Mouse (Mus musculus): ENCODE results near the gene Tle2.

Tle2 gene

DNA sequence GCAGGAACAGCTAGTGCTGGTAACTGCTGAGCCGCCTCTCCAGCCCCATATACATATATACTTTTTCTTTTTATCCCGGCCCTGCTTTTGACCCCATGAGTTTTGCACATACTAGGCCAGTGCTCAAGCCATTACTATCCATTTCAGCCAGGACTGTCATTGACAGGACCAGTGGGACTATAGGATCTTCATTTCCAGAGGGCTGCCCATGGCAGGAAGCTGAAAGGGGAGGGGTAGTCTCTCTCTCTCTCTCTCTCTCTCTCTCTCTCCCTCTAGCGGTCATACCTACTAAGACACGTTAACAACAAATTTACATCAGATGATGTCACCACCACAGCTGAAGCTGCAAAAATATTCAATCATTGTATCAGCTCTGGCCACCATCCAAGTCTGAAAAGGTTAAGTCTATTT, 28.4 kb downstream of the Tle2 start:
- CTCF ChIA-PET = interaction anchor here (0.6 to 4.9 kb wide), 42 partner anchors 9 to 1395 kb away, joined by 3 to 97 read pairs (median 4); partner anchors contain the start of genes Fzr1 (in 1 of the 4), Ncln (in 1 of the 4), Sirt6 (in 1 of the 4) and Tjp3 (in 1 of the 4)
- POLR2A ChIA-PET = interaction anchor here (0.5 to 2.6 kb wide), 18 partner anchors 9 to 1940 kb away, joined by 3 to 12 read pairs (median 4); no protein-coding TSS in a partner anchor

DNA sequence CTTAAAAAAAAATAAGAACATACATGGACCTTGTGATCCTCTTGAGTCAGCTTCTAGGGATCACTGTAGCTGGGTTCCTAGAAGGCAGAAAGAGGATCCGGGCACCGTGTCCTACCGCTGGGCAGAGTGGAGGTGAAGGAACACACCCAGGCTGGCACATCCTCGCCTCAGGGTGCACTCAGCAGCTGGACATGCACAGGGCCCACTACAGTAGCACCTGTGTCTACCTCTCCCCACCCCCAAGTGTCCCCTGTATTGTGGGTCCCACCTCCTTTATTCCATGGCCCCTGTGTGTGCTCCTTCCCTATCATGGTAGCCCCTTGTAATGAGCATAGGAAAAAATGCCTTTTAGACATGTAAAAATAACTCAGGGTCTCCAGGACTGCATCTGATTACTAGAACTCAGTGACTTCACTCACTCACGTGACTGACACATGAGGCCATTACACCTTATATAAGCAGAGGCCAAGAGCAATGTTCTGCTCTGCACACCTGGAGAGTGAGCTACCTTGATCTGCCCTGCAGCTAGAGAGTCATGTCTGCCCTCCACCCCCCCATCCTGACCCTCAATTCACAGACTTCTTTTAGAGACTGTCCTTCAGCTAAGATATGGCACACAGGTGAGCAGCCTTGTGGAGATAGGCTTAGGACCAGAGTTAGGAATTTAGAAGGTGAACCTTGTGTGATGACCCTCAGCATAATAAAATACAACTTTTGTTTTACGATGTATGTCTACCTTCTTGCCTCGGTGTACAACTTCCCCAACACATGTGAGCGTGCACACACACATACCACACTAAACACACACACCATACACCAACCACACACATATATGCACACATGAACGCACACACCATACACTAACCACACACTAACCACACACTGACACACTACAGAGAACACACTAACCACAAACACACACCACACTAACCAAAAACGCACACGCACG, 29.9 kb downstream of the Tle2 start:
- CTCF ChIA-PET = interaction anchor here (0.5 to 4.9 kb wide), 43 partner anchors 8 to 1756 kb away, joined by 3 to 97 read pairs (median 4); partner anchors contain the start of genes Tle2 (in 2 of the 4), D10Wsu102e (in 1 of the 4), Ncln (in 1 of the 4) and Timm13 (in 1 of the 4)
- POLR2A ChIA-PET = interaction anchor here in 2 of 4 experiments (0.6 to 2.6 kb wide), 24 partner anchors 10 to 1933 kb away, joined by 3 to 12 read pairs (median 4); partner anchors contain the start of gene Sirt6 (in 1 of the 2)

DNA sequence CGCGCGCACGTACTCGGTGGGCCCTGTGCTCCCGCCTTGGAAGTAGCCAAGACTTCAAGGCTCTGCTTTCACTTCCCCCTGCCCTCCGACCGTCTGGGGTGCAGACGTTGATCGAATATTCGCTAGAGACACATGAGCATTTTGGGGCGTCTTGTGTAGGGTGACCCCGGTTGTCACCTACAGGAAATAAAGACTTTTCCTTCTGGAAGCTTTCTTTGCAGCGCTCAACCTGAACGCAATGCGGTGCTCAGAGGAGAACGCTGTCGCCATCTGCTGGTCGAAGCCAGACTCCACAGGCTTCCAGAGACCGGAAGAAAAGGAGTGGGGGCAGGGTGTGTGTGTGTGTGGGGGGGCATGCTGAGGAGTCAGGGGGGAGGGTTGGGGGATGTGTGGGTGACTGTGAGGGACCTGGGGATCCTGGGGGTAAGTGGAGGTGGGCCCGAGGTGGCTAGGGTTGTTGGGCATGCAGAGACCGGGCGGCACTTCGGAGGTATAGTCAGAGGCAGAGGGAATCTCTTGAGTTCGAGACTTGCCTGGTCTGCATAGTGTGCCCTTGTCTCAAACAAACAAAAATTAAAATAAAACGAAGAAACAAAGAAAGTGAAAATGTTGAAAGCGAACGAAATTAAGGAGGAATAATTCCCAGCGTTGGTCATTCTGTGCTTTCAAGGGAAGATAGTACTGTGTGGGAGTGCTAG, 30.8 kb downstream of the Tle2 start:
- ChIA-PET POLR2A (interaction anchor here in 3 of 4 experiments (0.7 to 2.6 kb wide), 24 partner anchors 10 to 1254 kb away, joined by 3 to 12 read pairs (median 4); partner anchors contain the start of genes Aes (in 1 of the 3) and Sirt6 (in 1 of the 3)), CTCF (interaction anchor here (0.5 to 4.9 kb wide), 40 partner anchors 9 to 1755 kb away, joined by 3 to 97 read pairs (median 4); partner anchors contain the start of genes Tle2 (in 2 of the 4), D10Wsu102e (in 1 of the 4) and Timm13 (in 1 of the 4))

DNA sequence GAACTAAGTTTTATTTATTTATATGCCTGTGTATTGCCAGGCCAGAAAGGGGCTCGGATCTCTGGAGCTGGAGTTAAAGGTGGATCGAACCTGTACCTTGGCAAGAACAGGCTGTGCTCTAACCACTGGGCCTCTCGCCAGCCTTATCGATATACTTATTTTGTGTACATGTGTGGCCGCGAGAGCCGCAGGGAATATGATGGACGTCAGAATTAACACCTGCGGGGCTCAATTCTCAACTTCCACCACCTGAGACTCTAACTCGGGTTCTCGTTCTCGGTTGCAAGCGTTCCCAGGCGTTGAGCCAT, 31.3 kb downstream of the Tle2 start:
- POLR2A ChIA-PET = interaction anchor here in 3 of 4 experiments (0.7 to 2.5 kb wide), 15 partner anchors 9 to 97 kb away, joined by 3 to 8 read pairs (median 4); partner anchors contain the start of genes Aes (in 1 of the 3) and Sirt6 (in 1 of the 3)

DNA sequence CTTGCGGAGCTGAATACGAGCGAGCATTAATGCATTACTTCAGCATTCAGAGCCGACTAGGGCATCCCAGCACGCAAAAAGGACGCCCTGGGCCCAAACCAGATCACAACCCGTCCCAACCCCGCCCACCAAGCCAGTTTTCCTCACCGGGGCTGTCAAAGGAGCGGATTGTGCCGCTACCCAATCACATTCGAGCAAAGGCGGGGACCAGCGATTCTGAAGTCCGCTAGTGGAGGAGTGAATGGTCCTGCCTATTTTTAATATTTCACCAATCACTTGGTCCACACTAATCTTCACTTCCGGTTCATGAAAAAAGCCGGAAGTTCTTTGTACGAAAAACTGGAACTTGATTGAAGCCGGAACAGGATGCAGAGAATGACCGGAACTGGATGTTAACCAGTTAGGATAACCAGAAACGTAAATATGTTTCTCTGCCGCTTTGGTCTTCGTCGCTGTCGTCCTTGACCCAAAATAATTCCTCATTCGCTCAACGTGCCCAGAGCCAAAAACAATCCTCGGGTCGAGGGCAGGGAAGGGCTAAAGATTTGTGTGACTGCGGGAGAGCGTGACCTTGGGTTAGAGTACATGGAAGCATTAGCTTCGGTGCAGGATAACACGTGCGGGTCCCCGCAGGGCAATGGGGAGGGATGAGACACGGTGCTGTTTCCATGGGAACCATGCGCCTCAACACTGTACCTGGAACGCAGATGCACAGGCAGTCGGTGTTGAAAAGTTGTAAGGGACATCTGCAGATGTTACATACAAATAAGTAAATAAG, 31.8 kb downstream of the Tle2 start, which contains the start of gene BC025920:
Gene BC025920 (plus strand): TSS at position 297 of the 778 bp plus-strand sequence.
- CTCF ChIA-PET = interaction anchor here in 2 of 4 experiments (0.8 to 4.9 kb wide), 8 partner anchors 12 to 1754 kb away, joined by 3 to 97 read pairs (median 6); partner anchors contain the start of genes D10Wsu102e (in 1 of the 2) and Tle2 (in 1 of the 2)
- POLR2A ChIA-PET = interaction anchor here in 3 of 4 experiments (0.7 to 2.5 kb wide), 13 partner anchors 9 to 98 kb away, joined by 3 to 7 read pairs (median 4); partner anchors contain the start of gene Aes (in 1 of the 3)

More for the DNA sequence above, 31.3 kb downstream of the Tle2 start:
- CTCF ChIA-PET = interaction anchor here in 3 of 4 experiments (0.8 to 4.9 kb wide), 17 partner anchors 12 to 1754 kb away, joined by 3 to 97 read pairs (median 4); partner anchors contain the start of genes Tle2 (in 2 of the 3), D10Wsu102e (in 1 of the 3) and Timm13 (in 1 of the 3)

DNA sequence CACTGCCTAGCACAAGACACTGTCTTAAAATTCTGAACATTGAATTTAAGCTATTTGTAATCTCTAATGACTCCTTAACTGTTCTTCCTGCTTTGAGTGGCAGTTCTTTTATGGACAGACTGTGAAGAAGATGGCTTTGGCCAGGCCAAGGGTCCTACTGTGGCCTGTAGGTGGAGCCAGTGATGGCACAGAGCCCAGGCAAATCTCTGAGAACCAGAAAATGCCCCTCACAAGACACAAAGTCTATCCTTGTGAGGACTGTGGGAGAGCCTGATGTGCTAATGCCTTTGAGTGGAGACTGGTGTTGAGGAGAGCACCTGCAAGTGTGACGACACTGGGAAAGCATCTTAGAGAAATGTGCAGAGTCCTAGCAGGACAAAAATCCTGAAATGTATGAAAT, 33.9 kb downstream of the Tle2 start:
- POLR2A ChIA-PET = interaction anchor here in 1 of 4 experiments (1.9 kb wide), 1 partner anchor 15 kb away, joined by 4 read pairs; no protein-coding TSS in a partner anchor
- CTCF ChIA-PET = no interaction called here

DNA sequence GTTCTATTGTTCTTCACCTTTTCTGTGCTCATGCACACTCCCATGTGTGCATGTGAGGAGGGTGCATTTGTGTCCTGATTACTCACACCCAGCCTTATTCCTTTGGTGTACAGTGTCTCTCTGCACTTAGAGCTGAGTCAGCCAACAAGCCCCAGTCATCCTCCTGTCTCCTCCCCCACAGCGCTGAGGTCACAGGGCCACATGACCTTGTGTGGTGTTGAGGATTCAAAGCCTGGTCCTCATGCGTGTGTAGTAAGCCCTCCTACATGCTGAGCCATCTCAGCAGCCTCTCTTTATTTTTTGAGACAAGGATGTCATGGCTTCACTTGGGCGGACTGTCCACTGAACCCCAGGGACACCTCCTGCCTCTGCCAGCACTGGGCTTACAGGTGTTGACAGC, 38.4 kb downstream of the Tle2 start:
- ChIA-PET POLR2A (interaction anchor here in 3 of 4 experiments (0.6 to 1.6 kb wide), 6 partner anchors 10 to 48 kb away, joined by 3 to 7 read pairs (median 3); no protein-coding TSS in a partner anchor), CTCF (interaction anchor here in 1 of 4 experiments (0.5 to 1.1 kb wide), 3 partner anchors 48 to 324 kb away, joined by 3 to 4 read pairs (median 3); no protein-coding TSS in a partner anchor)

DNA sequence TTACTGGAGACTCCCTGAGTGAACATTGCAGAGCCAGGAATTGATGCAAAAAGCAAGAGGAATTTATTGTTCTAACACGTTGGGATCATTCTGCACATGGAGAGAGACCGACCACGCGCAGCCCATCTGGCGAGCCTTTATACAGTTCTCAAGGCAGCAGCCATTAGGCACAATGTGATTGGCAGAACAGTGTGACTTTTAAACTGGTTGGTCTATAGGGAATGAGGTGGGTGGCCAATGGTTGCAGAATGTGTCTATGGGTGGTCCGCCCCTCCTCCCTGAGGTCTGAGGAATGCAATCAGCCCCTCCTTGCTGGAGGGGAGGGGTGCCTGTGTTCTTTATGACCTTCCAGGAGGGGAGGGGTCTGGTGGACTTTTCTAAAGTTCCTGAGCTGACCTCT, 41.1 kb downstream of the Tle2 start:
- CTCF ChIA-PET = interaction anchor here in 3 of 4 experiments (0.9 to 1.7 kb wide), 4 partner anchors 11 to 71 kb away, joined by 3 to 4 read pairs (median 3); partner anchors contain the start of gene Gna11 (in 1 of the 3)
- POLR2A ChIA-PET = interaction anchor here in 3 of 4 experiments (0.7 to 4.9 kb wide), 12 partner anchors 9 to 50 kb away, joined by 3 to 47 read pairs (median 4); partner anchors contain the start of genes BC025920 (in 2 of the 3), Sirt6 (in 2 of the 3) and Ankrd24 (in 1 of the 3)

DNA sequence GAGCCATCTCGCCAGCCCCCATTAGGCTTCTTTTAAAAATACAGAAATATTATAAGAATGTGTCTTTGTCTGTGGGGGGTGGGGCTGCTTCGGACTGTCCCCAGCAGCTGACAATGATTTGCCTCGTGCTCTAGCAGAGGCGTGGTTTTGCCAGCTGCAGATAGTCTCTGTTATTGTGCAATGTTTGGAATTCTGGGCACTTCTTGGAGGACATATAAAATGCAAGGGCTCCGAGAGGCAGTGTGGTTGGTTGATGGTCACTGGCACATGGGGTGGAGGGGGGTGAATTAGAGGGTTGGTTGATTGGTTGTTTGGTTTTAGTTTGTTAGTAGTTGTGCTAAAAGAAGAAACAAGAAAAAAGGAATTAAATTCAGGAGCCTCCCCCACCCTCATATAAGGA, 45.6 kb downstream of the Tle2 start:
- POLR2A ChIA-PET = interaction anchor here in 2 of 4 experiments (1.2 to 1.6 kb wide), 2 partner anchors 14 to 23 kb away, joined by 6 read pairs; no protein-coding TSS in a partner anchor
- CTCF ChIA-PET = interaction anchor here in 1 of 4 experiments (1.0 to 1.7 kb wide), 2 partner anchors 18 to 69 kb away, joined by 3 to 4 read pairs; no protein-coding TSS in a partner anchor

DNA sequence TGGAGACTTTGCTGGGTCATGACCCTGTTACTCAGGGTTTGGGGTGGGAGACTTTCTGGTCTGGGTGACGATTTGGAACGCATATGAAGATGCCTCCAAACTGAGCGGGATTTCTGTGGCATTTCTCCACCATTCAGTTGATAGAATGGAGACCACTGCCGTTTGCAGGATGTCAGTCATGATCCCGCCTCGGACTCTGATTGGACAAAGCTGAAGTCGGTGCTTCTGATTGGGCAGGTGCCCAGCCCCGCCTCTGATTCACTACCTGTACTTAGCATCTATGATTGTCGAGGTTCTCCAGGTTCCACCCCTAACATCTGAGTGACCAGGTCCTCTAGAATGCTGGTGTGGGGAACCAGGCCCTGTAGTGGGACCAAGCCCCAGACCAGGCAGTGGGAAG, 46.4 kb downstream of the Tle2 start:
- POLR2A ChIA-PET = interaction anchor here in 2 of 4 experiments (0.6 to 1.6 kb wide), 5 partner anchors 13 to 137 kb away, joined by 3 to 6 read pairs (median 4); no protein-coding TSS in a partner anchor
- CTCF ChIA-PET = interaction anchor here in 1 of 4 experiments (1.0 to 1.7 kb wide), 2 partner anchors 17 to 70 kb away, joined by 3 to 4 read pairs; no protein-coding TSS in a partner anchor

DNA sequence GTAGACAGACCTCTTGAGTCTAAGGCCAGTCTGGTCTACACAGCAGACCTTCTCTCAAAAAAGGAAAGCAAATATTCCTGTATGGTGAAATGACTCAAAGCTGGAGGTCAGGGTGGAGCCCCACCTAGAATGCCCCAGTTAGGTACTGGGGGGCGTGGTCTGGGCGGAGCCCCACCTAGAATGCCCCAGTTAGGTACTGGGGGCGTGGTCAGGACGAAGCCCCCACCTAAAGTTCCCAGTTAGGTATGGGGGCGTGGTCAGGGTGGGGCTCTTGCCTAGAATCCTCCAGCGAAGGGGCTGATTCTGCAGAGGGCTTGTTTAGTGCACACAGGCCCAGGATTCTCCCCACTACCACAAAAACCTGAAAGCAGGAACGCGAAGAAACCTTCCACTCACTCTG, 49.1 kb downstream of the Tle2 start:
- POLR2A ChIA-PET = interaction anchor here in 2 of 4 experiments (0.8 to 2.1 kb wide), 15 partner anchors 8 to 505 kb away, joined by 3 to 9 read pairs (median 4); partner anchors contain the start of gene Ncln (in 1 of the 2)
- CTCF ChIA-PET = interaction anchor here in 2 of 4 experiments (0.6 to 0.9 kb wide), 3 partner anchors 19 to 70 kb away, joined by 3 to 4 read pairs (median 3); no protein-coding TSS in a partner anchor

DNA sequence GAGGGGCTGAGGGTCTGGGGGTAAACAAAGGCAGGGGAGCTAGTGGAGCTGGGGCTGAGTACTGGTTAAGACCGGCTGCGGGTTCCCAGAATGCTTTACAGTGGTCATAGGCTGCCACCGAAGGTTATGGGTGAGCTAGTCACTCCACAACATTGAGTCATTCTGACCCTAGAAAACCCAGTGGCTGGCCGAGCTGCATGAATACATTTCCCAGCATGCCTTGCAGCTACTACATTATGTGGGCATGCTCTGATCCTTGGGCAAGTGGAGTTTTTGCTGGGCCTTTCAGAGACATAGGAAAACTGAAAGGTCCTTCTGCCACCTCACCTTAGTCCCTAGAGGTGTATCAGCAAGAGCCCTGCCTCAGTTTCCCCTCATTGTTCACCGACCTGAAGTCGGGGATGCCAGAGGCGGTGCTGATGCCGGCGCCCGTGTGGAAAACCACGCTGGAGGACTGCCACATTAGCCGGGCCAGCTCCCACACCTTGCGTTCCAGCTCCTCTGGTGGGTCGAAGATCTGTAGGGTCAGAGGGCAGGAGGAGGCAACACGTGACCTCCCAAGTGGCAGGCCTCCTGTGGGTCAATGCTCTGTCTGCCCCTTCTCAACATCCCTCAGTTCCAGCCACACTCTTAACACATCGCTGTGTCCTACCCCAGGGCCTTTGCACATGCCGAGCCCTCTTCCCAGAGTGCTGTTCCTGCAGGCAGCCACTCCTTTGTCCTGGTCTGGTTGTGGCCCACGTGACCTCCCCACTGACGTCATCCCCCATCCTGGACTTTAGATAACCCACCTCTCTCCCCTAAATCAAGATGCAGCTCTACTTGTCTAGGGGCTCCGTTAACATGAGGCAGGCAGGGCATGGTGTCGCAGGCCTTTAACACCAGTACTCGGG, 52.0 kb downstream of the Tle2 start:
- ChIA-PET CTCF (interaction anchor here in 3 of 4 experiments (0.6 to 3.7 kb wide), 8 partner anchors 21 to 1664 kb away, joined by 3 to 15 read pairs (median 4); partner anchors contain the start of gene Fzr1 (in 1 of the 3)), POLR2A (interaction anchor here (0.5 to 6.4 kb wide), 37 partner anchors 9 to 997 kb away, joined by 3 to 54 read pairs (median 4); partner anchors contain the start of genes 1190007I07Rik (in 1 of the 4), BC025920 (in 1 of the 4), Gm10778 (in 1 of the 4) and Ncln (in 1 of the 4))

DNA sequence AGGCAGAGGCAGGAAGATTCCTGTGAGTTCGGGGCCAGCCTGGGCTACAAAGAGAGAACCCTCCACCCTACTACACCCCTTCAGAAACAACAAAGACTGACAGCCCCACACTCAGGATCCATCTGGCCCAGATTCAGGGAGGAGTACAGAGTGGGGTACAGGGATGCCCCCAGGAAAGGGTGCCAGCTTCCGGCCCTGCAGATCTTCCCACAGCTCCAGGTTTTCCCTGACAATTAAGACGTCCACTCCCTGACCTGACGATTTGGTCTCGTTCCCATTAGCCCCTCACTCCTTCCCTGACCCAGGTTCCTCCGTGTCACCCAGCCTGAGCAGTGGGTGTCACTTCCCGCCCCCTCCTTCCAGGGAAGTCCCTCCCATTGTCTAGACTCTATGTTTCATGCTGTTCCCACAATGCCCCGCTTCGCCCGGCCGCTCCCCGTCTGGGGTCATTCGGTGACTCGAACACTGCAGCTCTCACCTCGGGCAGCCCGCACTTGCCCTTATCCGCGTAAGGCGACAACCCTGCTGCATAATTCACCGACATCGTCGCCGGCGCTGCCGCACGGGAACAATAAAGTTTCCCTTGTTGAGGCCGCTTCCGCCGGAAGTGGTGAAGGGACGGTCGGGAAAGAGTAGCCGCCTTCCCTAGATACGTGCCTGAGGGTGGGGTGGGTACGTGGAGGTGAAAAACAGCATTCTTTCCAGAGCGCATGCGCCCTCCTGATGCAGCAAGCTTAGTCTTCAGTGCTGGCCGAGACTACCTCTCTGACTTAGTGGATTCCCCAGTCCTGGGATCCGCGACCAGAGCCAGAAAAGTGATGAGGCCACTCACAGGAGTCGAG, 52.9 kb downstream of the Tle2 start, which contains the start of gene Sirt6:
Gene Sirt6 (minus strand): TSS at position 804 of the 842 bp plus-strand sequence.
- ChIA-PET CTCF (interaction anchor here in 1 of 4 experiments (0.9 to 3.7 kb wide), 2 partner anchors 24 to 76 kb away, joined by 3 to 15 read pairs; no protein-coding TSS in a partner anchor), POLR2A (interaction anchor here (0.5 to 6.4 kb wide), 30 partner anchors 9 to 421 kb away, joined by 3 to 54 read pairs (median 4); partner anchors contain the start of genes BC025920 (in 1 of the 4), Gm10778 (in 1 of the 4), Tle6 (in 1 of the 4) and Zfp873 (in 1 of the 4))

DNA sequence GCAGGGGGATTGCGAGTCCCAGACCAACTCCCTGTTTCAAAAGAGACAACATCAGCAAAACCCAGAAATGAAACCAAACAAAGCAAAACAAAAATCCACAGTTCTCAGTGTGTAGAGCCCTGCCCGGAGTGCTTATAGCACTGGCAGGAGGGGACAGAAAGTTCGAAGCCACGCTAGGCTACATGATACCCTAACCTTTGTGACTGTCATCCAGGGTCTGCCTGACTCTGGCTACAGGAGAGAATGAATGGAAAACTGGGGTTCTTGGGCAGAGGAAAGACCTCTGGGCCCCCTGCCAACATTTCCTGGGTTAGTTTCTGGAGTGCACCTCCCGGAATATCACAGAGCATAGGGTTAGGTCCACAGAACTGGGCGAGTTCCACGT, 53.5 kb downstream of the Tle2 start:
- POLR2A ChIA-PET = interaction anchor here (0.6 to 6.4 kb wide), 18 partner anchors 8 to 307 kb away, joined by 3 to 54 read pairs (median 4); partner anchors contain the start of gene Gna11 (in 1 of the 4)
- CTCF ChIA-PET = interaction anchor here in 1 of 4 experiments (0.9 to 3.7 kb wide), 2 partner anchors 25 to 77 kb away, joined by 3 to 15 read pairs; no protein-coding TSS in a partner anchor
